Mouse (Mus musculus) gastrocnemius, postnatal 4 days (tissue): ENCODE data around the gene Ppl. TPM values are rescaled to one million over a fixed set of nuclear protein-coding genes. Genes with fewer than 3 reads are reported as not detected.

ENCODE experiments used
- DNase-seq, 2 experiments: peaks; one replicate each; pipeline ENCODE4 v3.0.0; 2021 to 2022; ENCODE audit warnings: low spot score in 2 of 2, mixed read lengths in 2 of 2
- total RNA-seq, 2 experiments: library from RNA; stranded (reverse); gene quantifications; 2 replicates each; pipeline ENCODE4 v1.2.3; 2021

The Ppl gene
- total RNA-seq, 2 experiments from 2014 or later, result 0.42 to 0.44 TPM

DNA sequence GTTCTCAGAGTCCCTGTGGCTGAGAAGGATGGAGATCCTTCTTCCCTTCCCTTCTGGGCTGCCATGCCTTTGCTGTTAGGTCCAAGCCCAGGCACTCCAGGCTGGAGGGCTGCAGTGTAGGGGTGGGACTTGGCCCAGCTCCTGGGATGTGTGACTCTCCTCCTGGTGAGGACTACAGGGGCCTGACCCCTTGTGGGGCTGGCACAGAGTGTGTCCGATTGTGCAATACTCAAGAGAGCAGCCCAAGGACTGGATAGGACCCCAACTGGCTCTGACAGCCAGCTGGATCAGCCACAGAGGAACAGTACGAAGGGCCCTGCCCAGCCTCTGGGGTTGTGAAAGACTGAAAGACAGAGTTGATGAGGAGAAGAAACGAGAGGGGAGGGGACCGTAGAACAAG is 1.5 kb downstream of the Ppl start:
- no peak for DNase-seq

DNA sequence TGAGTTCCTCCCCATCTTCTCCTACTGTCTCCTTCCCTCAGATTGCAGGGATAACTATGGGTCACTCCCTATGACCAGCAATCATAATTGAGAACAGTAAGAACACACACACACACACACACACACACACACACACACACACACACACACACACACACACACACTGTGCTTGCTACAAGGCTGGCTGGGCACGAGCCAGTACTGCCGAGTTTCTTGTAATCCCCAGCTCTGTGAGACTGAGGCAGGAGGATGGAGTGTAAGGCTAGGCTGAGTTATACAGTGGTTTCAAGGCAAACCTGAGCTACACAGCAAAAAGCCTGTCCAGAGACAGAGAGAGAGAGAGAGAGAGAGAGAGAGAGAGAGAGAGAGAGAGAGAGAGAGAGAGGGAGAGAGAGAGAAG is 2.0 kb downstream of the Ppl start:
- no peak for DNase-seq

DNA sequence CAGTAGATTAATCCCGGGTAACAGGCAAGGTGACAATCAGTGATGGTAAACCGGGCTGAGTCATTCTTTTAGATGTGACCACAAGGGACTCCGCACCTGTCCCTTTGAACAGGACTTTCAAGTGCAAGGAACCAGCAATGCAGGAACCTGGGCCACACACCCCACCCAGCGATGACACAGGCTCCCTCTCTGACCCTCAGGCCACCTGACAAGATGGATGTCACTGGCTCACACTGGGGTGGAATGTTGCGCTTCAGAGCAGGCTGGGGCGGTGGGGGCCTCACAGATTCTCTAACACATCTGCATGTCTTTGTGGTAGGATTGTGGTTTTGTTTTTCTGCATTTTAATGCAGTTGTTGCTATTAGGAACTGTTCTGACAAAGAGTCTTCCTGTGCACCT is 8.7 kb downstream of the Ppl start:
- DNase-seq, result no peak

DNA sequence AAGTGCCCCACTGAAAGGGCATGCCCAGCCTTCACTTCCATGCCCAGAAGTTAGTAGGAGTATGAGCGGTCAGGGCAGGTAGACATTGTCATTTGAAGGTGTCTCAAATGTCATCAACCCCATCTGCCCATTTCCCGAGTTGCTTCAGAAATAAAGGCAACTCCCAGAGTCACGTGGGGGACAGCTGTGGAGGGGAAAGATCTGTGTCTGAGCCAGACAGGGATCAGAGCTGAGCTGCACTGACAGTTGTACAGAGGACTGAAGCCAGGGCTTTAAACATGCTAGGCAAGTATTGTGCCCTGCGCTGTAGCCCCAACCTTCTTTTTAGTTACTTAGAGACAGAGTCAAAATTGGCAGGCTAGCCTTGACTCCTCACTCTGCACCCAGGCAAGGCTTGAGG is 12.4 kb downstream of the Ppl start:
- DNase-seq, result no peak

DNA sequence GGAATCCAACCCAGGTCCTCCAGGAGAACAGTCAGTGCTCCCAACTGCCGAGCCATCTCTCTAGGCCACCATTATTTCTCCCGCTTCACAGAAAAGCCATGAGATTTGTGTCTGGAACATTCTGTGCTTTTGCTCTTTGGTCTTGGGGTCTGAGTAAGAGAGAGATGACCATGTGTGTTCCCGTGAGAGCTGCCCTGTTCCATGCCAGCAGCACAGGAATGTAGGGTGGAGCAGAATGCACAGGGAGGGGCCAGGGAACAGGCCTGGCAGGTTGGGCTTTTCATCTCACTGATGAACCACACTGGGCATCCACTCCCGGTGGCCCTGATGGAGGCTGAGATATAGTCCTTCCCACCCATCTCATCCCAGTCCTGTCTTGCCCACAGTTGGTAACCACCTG is 12.8 kb downstream of the Ppl start:
- DNase-seq, result no peak

DNA sequence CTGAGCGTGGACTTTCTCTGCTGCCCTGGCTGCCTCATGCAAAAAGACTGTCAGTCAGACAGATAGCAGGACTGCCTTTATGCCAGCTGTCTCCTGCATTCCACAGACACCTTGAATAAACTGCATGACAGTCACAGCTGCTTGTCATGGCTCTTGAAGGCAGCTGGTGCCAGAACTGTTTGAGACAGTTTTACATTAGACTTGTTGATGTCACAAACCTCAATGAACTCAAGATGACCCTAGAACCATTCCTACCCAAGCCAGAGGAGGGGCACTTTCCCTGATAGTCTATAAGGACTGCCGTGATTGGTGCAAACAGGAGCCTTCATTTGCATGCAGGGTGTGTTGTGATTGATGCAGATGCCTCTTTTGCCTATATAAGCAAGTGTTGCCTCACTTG is 18.6 kb downstream of the Ppl start:
- DNase-seq, result no peak

DNA sequence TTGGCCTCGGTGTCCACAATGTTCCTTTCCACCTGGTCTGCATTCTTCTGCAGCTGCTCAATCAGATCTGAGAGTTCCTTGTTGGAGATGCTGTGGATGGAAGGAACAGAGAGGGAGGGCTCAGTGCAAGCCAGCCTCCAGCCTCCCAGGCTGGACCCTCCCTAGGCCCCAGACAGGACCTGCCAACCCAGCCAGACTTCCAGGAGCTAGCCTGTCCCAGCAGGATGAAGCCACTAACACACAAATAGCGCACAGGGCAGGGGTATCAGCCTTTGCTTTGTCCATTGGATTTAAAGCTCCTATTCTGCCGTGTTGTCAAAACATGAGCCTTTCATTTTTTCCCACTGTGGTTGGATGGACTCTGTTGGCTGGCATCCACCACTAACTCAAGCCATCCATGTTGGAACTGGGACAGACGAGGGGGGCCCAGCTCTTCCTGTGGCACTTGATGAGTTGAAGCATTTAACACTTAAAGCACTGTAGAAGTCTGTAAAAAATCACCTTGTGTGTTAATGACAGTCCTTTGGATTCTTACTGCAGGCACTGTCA is 19.1 kb downstream of the Ppl start:
- no peak for DNase-seq

DNA sequence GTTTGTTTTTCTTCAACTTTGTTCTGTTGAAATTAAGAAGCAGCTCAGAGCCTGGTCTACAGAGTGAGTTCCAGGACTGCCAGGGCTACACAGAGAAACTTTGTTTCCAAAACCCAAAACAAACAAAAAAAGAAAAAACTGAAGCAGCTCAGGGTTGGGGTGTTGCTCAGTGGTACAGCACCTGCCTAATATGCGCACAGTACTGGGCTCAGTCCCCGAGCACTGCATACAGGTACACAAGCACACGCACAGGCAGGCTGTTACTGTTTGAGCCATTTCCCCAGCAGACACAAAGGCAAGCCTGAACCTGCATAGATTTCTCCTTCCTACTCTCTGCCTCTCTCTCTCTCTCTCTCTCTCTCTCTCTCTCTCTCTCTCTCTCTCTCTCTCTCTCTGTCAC is 21.2 kb downstream of the Ppl start:
- DNase-seq, result no peak

DNA sequence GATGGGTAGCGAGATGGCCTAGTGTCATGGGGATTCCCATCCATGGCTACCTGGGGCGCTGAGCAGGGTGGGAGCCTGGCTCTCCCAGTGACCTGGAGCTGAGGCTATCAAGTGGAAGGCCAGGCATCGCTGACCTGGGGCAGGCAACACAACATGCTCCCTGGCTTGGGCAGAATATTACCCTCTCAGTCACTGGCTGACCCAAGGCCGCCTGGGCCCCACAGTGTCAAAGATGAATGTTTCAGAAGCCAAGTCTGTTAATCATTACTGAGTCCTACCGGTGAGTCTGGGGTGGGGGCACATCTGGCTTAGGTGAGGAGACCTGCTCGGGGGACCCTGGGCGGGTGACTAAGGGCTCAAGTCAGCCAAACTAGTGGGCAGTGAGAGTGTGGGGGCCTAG is 22.3 kb downstream of the Ppl start:
- no peak for DNase-seq

DNA sequence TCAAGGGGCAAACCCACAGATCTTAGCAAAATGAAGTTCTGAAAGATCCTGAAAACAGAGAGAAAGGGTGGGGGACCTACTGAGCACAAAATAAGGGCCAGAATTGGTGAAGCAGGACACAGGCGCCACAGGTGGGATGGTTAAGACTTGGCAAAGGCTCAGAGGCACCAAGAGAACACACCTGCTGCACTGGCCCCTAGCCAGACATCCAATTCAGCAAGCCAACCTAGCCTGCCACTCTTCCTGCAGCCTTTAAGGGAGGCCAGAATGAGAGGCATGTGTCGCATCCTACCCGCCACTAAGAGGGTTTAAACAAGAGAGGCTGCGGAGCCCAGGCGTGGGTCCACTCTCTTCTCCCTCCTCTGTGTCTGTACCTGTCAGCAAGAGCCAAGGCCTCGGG is 31.2 kb downstream of the Ppl start:
- no peak for DNase-seq

DNA sequence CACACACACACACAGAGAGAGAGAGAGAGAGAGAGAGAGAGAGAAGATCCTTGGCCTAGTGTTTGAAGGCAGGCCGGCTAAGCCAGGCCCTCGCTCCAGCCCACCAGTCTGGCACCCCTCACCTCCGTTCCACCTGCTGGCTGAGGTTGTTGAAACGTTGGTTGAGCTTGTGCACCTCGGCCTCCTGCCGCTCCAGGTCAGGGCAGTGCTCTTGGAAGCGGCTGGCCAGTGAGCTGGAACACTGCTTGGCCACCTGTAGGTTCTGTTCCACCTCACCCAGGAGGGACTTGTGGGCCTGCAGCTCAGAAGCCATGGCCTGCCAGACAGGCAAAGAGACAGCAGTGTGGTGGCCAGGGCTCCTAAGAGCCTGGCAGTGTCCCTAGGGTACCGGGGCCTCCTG is 35.7 kb downstream of the Ppl start:
- no peak for DNase-seq

DNA sequence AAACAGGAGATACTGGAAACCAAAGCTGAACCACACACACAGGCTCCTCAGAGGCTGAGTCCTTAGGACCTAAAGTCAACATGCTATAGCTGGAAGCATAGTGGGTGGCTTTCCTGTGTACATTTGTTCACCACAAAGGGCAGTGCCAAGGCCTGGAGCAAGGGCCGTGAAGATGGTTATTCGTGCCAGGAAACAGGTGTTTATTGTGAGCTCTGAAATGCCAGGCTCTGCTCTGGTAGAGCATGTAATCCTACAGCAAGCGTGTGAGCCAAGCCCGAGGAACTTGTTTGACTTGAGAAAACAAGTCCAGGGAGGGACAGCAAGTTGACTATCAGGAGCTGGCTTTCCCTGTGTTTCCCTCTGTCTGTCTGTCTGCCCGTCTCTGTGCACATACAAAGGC is 38.9 kb downstream of the Ppl start:
- no peak for DNase-seq

DNA sequence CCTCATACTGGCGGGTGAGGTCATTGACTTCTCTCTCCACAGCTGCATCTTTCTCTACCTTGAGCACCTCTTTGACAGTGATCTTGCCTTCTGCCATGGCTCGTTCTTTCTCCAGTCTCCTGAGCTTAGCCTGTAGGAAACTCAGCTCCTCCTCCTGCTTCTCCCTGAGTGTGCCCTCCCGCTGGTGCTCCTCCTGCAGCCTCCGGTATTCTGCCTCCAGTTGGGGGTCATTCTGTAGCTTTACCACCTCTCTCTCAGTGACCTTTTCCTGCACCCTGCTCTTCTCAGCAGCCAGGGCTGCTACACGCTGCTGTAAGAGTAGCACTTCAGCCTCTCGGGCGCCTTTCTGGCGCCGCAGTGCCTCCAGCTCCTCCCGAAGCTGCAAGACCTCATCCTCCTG is 43.2 kb downstream of the Ppl start:
- no peak for DNase-seq

DNA sequence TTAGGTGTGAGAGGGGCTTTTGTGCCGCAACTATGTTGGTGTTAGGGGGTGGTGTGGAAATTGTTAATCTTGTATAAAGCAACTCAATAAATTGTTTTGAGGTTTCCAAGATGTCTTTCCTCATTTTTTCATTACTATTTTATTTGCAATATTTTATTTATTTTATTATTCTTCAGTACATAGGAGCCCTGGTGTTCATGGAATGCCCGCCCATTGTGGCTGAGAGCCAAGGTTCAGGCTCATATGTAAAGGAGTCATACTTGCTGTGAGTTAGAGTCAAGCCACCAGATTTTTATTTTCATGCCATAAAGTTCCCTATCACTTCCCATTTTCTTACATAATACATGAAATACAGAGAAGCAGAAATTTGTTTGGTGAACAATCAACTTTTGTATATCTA is 46.0 kb downstream of the Ppl start:
- DNase-seq, result no peak

DNA sequence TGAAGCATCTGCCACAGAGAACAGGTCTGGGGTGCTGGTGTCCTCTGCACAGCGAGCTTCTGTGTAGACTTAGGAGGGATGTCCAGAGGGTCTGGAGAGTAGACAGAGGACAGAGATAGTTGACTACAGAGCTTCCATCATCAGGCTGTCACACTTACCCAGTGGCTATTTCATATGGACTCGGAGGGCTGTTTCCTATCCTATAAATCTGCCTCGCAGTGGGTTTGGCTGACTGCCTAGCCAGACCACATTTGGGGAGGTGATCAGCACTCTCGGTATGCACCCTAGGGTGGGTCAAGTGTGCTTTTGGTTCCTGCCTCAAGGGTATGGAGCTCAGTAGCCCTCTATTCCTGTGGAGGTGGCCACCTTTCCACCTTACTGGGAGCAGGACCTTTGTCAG is 47.0 kb downstream of the Ppl start:
- no peak for DNase-seq

DNA sequence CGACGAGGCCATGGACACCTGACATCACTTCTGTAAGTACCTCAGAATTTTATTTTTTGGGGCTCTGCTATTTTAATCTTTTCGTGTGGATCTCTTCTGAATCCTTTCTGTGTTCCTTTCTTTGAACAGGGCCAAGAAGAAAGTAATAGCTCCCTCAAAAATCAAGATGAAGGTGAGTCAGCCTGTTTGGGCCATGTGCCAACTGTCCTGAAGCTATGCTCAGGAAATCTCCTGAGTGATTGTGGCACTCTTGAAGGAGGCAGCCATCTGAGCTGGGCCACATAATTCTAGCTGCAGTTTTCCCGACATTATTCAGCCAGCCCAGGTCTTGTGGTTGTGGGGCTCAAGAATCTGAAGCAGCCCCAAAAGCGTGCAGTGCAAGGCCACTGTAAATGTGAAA is 57.9 kb downstream of the Ppl start:
- no peak for DNase-seq

DNA sequence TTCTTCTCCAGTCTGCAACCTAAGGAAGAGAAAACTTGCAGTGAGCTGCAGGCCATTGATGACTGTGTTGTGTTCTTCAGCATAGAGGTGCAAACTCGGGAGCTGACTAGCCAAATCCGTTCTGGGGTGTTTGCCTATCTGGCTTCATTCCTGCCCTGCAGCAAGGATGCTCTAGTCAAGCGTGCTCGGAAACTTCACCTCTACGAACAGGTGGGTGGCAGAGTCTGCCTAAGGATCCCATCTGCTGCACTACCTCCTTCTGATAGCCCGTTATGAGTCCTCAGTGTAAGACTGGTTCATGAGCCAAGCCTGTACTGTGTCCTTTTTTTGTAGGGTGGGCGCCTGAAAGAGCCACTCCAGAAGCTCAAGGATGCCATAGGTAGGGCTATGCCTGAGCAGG is 60.2 kb downstream of the Ppl start:
- no peak for DNase-seq

DNA sequence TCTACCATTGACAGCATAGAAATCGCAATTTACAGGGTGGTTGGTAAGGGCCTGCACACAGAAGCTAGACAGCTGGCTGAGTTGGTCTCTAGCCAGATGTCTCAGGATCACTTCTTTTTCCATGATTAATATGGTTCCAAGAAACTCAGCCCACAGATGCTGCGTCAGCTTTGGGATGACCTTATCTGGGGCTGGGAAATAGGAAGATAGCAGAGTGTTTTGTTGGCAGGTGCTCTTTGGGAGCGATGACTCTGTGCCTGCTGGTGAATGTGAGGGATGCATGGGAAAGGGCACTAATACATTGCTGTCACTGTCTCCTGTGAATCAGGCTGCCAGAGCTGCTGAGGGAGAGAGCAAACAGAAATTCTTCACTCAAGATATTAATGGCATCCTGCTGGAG is 61.9 kb downstream of the Ppl start:
- DNase-seq, result no peak

DNA sequence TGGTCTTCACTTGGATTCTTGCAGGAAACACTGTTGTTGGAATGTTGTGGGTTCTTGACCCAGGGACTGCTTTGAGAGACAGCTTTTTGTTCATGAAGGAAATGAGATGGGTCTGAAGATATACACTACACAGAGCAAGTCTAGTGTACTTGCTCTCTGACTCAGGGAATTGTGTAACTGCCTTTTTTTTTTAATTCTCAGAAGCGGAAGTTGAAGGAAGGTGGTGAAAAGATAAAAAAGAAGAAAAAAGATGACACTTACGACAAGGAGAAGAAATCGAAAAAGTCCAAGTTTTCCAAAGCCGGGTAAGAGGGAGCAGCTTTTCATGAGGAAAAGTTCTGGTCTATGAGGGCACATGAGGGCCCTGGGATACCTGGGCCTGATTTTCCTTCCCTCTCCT is 68.7 kb downstream of the Ppl start:
- DNase-seq, result no peak

DNA sequence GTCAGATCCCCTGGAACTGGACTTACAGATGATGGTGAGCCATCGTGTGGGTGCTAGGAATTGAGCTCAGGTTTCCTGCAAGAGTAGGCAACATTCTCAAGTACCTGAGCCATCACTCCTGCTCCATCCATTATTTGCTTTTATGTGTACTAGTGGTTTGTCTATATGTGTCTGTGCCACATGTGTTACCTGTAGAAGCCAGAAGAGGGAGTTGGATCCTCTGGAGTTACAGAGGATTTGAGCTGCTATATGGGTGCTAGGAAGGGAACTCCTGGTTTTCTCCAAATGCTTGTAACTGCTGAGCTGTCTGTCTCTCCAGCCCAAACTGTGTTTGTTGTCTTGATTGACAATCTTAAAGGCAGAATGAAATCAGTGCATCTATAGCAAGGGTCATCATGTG is 74.1 kb downstream of the Ppl start:
- no peak for DNase-seq

DNA sequence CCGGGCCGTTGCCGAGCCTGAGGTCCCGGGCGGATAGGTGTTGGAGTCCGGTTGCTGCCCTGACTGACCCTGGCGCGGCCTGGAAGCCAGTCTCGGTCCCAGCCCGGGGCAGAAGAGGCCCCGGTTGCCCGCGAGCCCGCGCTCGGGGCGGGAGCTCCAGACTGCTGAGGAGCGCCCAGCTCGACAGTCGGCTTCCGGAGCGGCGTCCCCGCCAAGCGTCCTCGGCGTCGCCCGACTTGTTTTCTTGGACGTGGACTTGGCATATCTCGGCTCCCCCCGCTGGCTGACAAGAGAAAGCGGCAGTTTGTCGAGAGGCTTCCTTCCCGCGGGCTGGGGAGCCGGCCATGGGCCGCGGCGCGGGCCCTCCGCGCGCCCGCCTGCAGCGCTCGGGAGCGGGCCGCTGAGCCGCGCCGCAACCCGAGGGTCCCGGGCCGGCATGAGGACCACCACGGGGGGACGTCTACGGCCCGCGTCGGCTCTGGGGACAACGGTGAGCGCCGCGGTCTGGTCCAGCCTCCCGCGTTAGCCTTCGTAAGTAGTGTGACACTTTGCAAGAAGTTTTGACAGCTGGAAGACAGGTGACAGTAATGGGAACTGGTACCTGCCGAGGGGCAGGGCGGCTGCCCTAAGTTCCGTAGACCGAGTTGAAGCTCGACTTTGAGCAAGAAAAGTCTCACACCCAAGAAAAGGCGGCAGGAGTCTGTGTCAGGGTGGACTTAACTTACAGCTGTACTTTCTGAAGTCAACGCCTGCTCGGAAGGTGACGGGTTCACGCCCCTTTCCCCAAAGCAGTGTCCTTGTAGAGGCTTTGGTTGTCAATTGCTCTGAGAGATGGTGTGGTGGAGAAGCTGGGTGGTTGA is 81.7 kb downstream of the Ppl start:
- peak; percentile 60 to 84 for DNase-seq

DNA sequence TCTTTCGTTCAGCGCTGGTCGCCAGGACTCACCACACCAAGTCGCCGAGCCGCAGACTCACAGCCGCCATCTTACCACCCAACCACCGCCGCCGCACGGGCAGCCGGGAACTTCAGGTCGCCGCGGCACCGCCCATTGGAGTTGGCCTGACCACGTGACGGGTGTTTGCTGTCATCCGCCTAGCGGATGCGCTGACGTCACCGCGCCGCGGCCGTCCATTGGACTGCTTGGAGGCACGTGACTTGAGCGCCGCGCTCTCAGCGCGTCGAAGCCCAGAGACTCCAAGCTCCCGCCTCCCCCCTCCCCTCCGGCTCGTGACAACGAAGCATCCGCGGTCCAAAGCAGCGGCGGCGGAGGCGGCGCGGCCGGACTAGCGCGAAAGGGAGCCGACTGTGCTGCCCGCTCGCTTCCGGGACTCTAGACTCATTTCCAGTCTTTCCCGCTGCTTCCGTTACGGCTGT is 82.4 kb downstream of the Ppl start, which contains the start of the genes Glyr1 and Ubn1:
TSS of gene Glyr1 (minus strand) at position 90 of the 461 bp plus-strand sequence.
TSS of gene Ubn1 (plus strand) at position 284 of the 461 bp plus-strand sequence.
- DNase-seq, result peak; percentile 98 to 100
